Mouse (Mus musculus) kidney, embryonic 15.5 days (tissue): ENCODE data around the gene Qdpr. TPM values are rescaled to one million over a fixed set of nuclear protein-coding genes. Genes with fewer than 3 reads are reported as not detected.
A peak's percentile ranks its signal among the peaks of the same experiment; 100 is the strongest.
"Not testable (repeated sequence)": the region's sequence is repeated elsewhere in the genome, so short reads cannot be mapped to it uniquely, and the experiment has no call there.

Source experiments
- ATAC-seq: fragments of 200-750 bp; cut with Nextera tagmentation; replicated peaks from 2 replicates; pipeline ENCODE4 v1.8.0; 2017; ENCODE audit warnings: moderate TSS enrichment; ENCODE audit not compliant: low FRiP score
- H3K27ac ChIP-seq: fragments of 300-500 bp; sonication (generic); 2 replicates; pipeline ENCODE4 v1.5.1; 2015; ENCODE audit warnings: mild to moderate bottlenecking, inconsistent platforms
- H3K27me3 ChIP-seq: fragments of 300-500 bp; sonication (generic); 2 replicates; pipeline ENCODE4 v1.6.1; 2015; ENCODE audit warnings: inconsistent platforms
- H3K36me3 ChIP-seq: fragments of 300-500 bp; sonication (generic); 2 replicates; pipeline ENCODE4 v1.6.1; 2015; ENCODE audit warnings: inconsistent platforms
- H3K4me1 ChIP-seq: fragments of 300-500 bp; sonication (generic); 2 replicates; pipeline ENCODE4 v1.6.1; 2015; ENCODE audit warnings: inconsistent platforms
- H3K4me2 ChIP-seq: fragments of 300-500 bp; sonication (generic); 2 replicates; pipeline ENCODE4 v1.6.1; 2015; ENCODE audit warnings: moderate library complexity, mild to moderate bottlenecking, inconsistent platforms
- H3K4me3 ChIP-seq: fragments of 300-500 bp; sonication (generic); replicated peaks from 2 replicates; pipeline ENCODE4 v1.5.1; 2015; ENCODE audit warnings: mild to moderate bottlenecking, inconsistent platforms
- H3K9ac ChIP-seq: fragments of 300-500 bp; sonication (generic); 2 replicates; pipeline ENCODE4 v1.6.1; 2015; ENCODE audit warnings: mild to moderate bottlenecking, inconsistent platforms
- H3K9me3 ChIP-seq: fragments of 300-500 bp; sonication (generic); replicated peaks from 2 replicates; pipeline ENCODE4 v1.6.1; 2016; ENCODE audit warnings: inconsistent platforms
- WGBS: fragments of 180-500 bp; shearing (Covaris S2); methylation state at CpG from one replicate; pipeline ENCODE4 v1.1.7; 2015; ENCODE audit warnings: mixed read lengths; 5-methylcytosine and 5-hydroxymethylcytosine counted together
- polyA plus RNA-seq: library from polyadenylated mRNA; unstranded; fragments of >200 nt; fragmentation: Nextera tagmentation; extraction: Ambion mirVana; gene quantifications from 2 replicates; pipeline ENCODE4 v1.2.1, GENCODE M21; 2015

Qdpr gene
- polyA plus RNA-seq, 1 experiment from 2014 or later = 173 TPM

DNA sequence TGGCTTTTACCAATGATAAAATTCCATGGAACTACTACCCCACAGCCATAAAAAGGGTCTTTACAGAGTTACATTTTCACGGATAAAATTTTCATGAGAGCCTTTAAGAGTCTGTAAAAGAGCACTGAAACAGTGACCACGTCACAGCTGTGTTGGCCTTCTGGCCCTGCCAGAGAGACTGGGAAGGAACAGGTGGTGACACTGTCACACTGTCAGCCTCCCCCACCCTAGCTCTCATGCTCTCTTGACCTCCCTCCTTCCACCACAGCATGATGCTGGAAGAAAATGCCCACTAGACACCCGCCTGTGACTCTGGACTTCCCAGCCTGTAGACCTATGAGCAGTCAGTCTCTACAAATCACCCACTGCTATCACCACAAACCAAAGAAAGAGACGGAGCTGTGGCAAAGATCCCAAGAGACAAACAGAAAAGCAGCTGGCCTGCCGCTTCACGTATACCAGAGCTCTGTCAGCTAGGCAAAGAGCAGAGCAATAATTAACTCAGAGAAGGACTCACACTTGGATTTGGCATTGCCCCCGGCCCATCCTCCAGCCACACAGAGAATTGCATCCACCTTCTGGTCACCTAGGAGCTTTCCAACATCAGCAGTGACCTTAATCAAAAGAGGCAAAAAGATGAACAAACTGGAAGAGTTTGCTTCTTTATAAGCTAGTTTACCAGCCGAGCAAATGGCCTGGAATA, 5.8 kb downstream of the Qdpr start:
- Histone ChIP-seq H3K9ac (no peak overlapping the region), H3K4me2 (no peak overlapping the region), H3K36me3 (peaks cover 44% of the 10 kb centered on the region), H3K27me3 (no peaks in the 10 kb centered on the region), H3K4me3 (no peak overlapping the region), H3K9me3 (no peaks in the 10 kb centered on the region), H3K27ac (no peak overlapping the region), H3K4me1 (peaks cover 13% of the 10 kb centered on the region)
- WGBS = 74% methylated on average over 8 of the region's 8 CpGs
- ATAC-seq = peak; percentile 35; the same call in 1 of the 2 replicates

- Histone ChIP-seq H3K9me3 (no peaks in the 10 kb centered on the region), H3K4me2 (no peak overlapping the region), H3K36me3 (peaks cover 70% of the 10 kb centered on the region), H3K9ac (no peak overlapping the region), H3K4me1 (no peaks in the 10 kb centered on the region), H3K4me3 (no peak overlapping the region), H3K27ac (no peak overlapping the region), H3K27me3 (no peaks in the 10 kb centered on the region)
- WGBS = 59% methylated on average over 3 of the region's 3 CpGs
- no peak for ATAC-seq
These were observed 8.3 kb downstream of the Qdpr start for GRCm38 (mm10) chr5:45441745-45442144.

DNA sequence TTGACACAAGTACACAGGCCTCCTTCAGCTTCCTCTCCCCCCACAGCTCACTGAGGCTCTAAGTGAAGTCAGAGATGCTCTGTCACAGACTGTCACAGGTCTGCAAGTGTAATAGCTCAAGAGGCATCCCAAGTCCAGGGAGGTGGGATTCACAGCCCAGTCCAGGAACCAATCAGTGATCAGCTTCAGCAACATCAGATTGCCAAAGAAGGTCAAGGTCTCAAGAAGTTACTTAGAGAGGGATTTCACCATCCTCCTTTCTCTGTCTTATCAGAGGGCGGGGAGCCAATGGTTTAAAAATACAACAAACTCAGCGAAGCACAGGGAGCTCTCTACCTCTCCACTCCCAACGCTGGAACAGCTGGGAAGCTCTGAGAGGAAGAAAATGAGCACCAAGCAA, 8.9 kb downstream of the Qdpr start:
- H3K4me2 ChIP-seq = no peak overlapping the region
- H3K27ac ChIP-seq = no peak overlapping the region
- peaks cover 73% of the 10 kb centered on the region for H3K36me3 ChIP-seq
- ATAC-seq = no peak
- no peaks in the 10 kb centered on the region for H3K4me1 ChIP-seq
- H3K27me3 ChIP-seq = no peaks in the 10 kb centered on the region
- H3K9ac ChIP-seq = no peak overlapping the region
- 81% methylated on average over 3 of the region's 3 CpGs for WGBS
- no peak overlapping the region for H3K4me3 ChIP-seq
- H3K9me3 ChIP-seq = no peaks in the 10 kb centered on the region

DNA sequence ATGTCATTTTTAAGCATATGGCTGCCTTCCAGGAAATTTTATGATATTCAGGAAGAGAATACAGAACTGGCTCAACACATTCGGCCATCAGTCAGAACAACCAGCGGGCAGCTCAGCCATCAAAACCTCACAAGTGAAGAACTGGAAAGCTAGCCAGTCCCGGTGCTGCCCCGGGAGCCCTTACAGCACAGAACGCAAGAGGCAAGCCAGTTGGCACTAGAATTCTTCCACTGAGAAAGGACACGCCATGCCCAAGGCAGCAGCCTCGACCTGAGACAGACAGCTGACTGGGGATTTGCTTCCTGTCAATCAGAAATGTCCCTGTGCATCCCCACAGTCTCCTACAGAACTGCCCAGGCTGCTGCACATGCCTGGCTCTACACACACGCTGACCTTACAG, 11.7 kb downstream of the Qdpr start:
- Histone ChIP-seq H3K9ac (no peak overlapping the region), H3K36me3 (peaks cover 78% of the 10 kb centered on the region), H3K27ac (no peak overlapping the region), H3K9me3 (no peaks in the 10 kb centered on the region), H3K4me2 (no peak overlapping the region), H3K27me3 (no peaks in the 10 kb centered on the region), H3K4me1 (no peaks in the 10 kb centered on the region), H3K4me3 (no peak overlapping the region)
- 81% methylated on average over 8 of the region's 8 CpGs for WGBS
- no peak for ATAC-seq

- Histone ChIP-seq H3K36me3 (peaks cover 79% of the 10 kb centered on the region), H3K4me3 (no peak overlapping the region), H3K27ac (no peak overlapping the region), H3K4me2 (no peak overlapping the region), H3K27me3 (no peaks in the 10 kb centered on the region), H3K4me1 (no peaks in the 10 kb centered on the region), H3K9ac (no peak overlapping the region), H3K9me3 (no peaks in the 10 kb centered on the region)
- 75% methylated on average over 4 of the region's 4 CpGs for WGBS
- no peak for ATAC-seq
These were observed 12.2 kb downstream of the Qdpr start for GRCm38 (mm10) chr5:45437826-45438225.

- Histone ChIP-seq H3K4me2 (no peak overlapping the region), H3K4me1 (no peaks in the 10 kb centered on the region), H3K9me3 (no peaks in the 10 kb centered on the region), H3K27ac (peak overlapping the region; percentile 56), H3K27me3 (no peaks in the 10 kb centered on the region), H3K4me3 (no peak overlapping the region), H3K9ac (no peak overlapping the region), H3K36me3 (peaks cover 84% of the 10 kb centered on the region)
- WGBS = 85% methylated on average over 14 of the region's 14 CpGs
- peak; percentile 73; the same call in 1 of the 2 replicates for ATAC-seq
These were observed 13.8 kb downstream of the Qdpr start for GRCm38 (mm10) chr5:45435967-45436950.

- H3K9ac ChIP-seq = no peak overlapping the region
- 94% methylated on average over 7 of the region's 7 CpGs for WGBS
- no peaks in the 10 kb centered on the region for H3K27me3 ChIP-seq
- no peak overlapping the region for H3K4me3 ChIP-seq
- ATAC-seq = no peak
- H3K27ac ChIP-seq = no peak overlapping the region
- no peak overlapping the region for H3K4me2 ChIP-seq
- no peaks in the 10 kb centered on the region for H3K4me1 ChIP-seq
- peaks cover 15% of the 10 kb centered on the region for H3K36me3 ChIP-seq
- no peaks in the 10 kb centered on the region for H3K9me3 ChIP-seq
These were observed 22.1 kb downstream of the Qdpr start for GRCm38 (mm10) chr5:45427891-45428290.

- Histone ChIP-seq H3K9ac (no peak overlapping the region), H3K27ac (no peak overlapping the region), H3K4me2 (no peak overlapping the region), H3K4me3 (no peak overlapping the region), H3K9me3 (no peaks in the 10 kb centered on the region), H3K27me3 (no peaks in the 10 kb centered on the region), H3K4me1 (0 out of 2 replicates have a peak, but pooled peaks cover 3% of the 10 kb centered on the region), H3K36me3 (peaks cover 2% of the 10 kb centered on the region; the same call in 1 of the 2 replicates)
- no peak for ATAC-seq
- WGBS = 67% methylated on average over 1 of the region's 1 CpGs
These were observed 23.5 kb downstream of the Qdpr start for GRCm38 (mm10) chr5:45426416-45427034.

- not testable (repeated sequence) for H3K4me2 ChIP-seq, H3K27me3 ChIP-seq, H3K9ac ChIP-seq, ATAC-seq, H3K4me3 ChIP-seq, H3K36me3 ChIP-seq, H3K4me1 ChIP-seq, H3K27ac ChIP-seq, H3K9me3 ChIP-seq
- WGBS = 67% methylated on average over 1 of the region's 1 CpGs
These were observed 24.3 kb downstream of the Qdpr start for GRCm38 (mm10) chr5:45425771-45426170.

- ATAC-seq = peak; percentile 73; the same call in 1 of the 2 replicates
- Histone ChIP-seq H3K4me3 (no peak overlapping the region), H3K9me3 (no peaks in the 10 kb centered on the region), H3K36me3 (no peaks in the 10 kb centered on the region), H3K27ac (no peak overlapping the region), H3K4me2 (no peak overlapping the region), H3K9ac (no peak overlapping the region), H3K4me1 (0 out of 2 replicates have a peak, but pooled peaks cover 5% of the 10 kb centered on the region), H3K27me3 (no peaks in the 10 kb centered on the region)
- WGBS = 40% methylated on average over 8 of the region's 8 CpGs
These were observed 25.8 kb downstream of the Qdpr start for GRCm38 (mm10) chr5:45424021-45424886.
